Mouse (Mus musculus) embryonic stem cell, embryonic (primary cell): ENCODE data around the gene Olfr314.
"Not testable (repeated sequence)": the region's sequence is repeated elsewhere in the genome, so short reads cannot be mapped to it uniquely, and the experiment has no call there.

Experiments
- CTCF ChIA-PET, 4 experiments: fragments of 300-600 bp in 2 of 4; fragments of 350-600 bp in 2 of 4; sonication (Branson Sonifier 250); formaldehyde crosslinking; loops; one replicate each; lab custom pipeline; 2022; ENCODE audit warnings: inconsistent platforms in 2 of 4; lab: Charles Lee
- POLR2A ChIA-PET, 4 experiments: fragments of 300-600 bp in 2 of 4; fragments of 350-600 bp in 2 of 4; sonication (Branson Sonifier 250); formaldehyde crosslinking; loops; one replicate each; lab custom pipeline; 2022; ENCODE audit warnings: antibody characterized with exemption in 4 of 4, inconsistent platforms in 1 of 4; lab: Charles Lee

Olfr314 gene

DNA sequence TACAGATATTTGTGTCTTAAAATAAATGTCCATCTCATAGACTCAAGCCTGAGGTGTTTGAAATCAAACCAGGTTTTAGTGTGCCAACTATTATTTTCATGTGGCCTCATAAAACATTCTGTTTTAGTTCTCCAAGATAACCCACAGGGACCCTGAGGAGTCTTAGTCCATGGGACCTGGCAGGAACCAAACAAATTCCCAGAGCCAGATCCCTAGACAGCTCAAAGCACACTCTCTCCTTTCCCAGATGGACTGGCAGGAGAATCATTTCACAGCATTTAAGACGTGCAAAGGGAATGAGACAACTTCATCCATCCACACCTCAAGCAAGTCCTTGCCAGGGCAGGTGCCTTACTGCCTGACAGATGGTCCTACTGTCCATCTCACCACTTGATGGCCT lies 31.9 kb downstream of the Olfr314 start, which contains the start of gene Olfr313:
Gene Olfr313, plus strand, starts transcription at position 301 of the 400 bp plus-strand sequence.
- POLR2A ChIA-PET, CTCF ChIA-PET: not testable (repeated sequence)

GRCm38 (mm10) chr11:58815676-58816075 lies 32.9 kb downstream of the Olfr314 start:
- ChIA-PET POLR2A (interaction anchor here in 1 of 4 experiments (0.7 kb wide), 1 partner anchor 25 kb away, joined by 4 read pairs; no protein-coding TSS in a partner anchor), CTCF (interaction anchor here in 3 of 4 experiments (0.6 to 0.9 kb wide), 4 partner anchors 25 to 438 kb away, joined by 3 to 6 read pairs (median 5); no protein-coding TSS in a partner anchor)

- POLR2A ChIA-PET: not testable (repeated sequence)
- CTCF ChIA-PET: interaction anchor here in 1 of 4 experiments (0.7 kb wide), 1 partner anchor 159 kb away, joined by 5 read pairs; no protein-coding TSS in a partner anchor
Observed at GRCm38 (mm10) chr11:58828937-58829336, 46.2 kb downstream of the Olfr314 start, which contains the start of gene Olfr312. Olfr312 (plus strand) TSS chr11:58829237.

DNA sequence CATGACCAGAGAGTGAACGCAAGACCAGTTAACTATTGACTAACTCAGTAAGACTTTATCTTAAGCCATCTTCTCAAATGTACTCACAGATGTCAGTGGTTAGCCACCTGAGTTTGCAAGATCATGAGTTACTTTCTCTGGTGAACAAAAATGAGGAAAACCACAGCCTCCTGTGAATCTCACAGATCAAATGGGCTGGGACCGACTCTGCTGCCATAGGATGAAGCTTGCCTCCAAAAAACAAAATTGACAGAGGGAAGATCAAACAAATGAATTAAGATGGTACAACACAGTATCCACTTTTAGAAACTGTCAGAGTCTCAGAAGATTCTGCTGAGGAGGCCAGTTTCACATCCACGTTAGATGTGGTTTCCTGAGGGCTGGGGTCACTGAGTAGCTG lies 47.0 kb downstream of the Olfr314 start:
- ChIA-PET CTCF (interaction anchor here in 1 of 4 experiments (0.7 kb wide), 1 partner anchor 160 kb away, joined by 5 read pairs; no protein-coding TSS in a partner anchor), POLR2A (no interaction called here)

DNA sequence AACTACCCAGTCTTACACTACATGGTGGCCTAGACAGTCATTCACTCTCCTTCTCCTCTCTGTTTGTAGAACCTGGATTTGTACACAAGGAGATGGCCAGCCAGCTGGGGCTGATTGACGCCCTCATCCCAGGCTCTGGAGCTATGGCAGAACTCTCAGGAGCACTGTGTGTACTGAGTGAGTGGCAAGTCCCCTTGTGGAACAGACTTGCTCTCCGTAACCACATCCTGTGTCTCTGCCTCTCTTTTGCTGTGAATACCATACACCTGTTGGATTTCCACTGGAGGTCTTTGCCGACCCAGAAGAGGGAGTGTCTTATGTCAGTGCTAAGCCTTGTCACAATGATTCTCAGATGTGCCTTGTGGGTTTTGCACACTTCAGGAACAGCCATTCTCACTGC lies 49.8 kb downstream of the Olfr314 start:
- CTCF ChIA-PET, POLR2A ChIA-PET: not testable (repeated sequence)
